Mouse (Mus musculus) limb, embryonic 11.5 days (tissue): Measurements from ENCODE around the gene Mxi1. TPM values are rescaled to one million over a fixed set of nuclear protein-coding genes. Genes with fewer than 3 reads are reported as not detected.

Experiments used
- ATAC-seq: fragments of 200-750 bp; cut with Nextera tagmentation; 2 replicates; pipeline ENCODE4 v1.8.0; 2017; ENCODE audit warnings: low read depth; ENCODE audit not compliant: insufficient number of reproducible peaks, low FRiP score, low TSS enrichment
- DNase-seq: peaks from one replicate; pipeline ENCODE4 v3.0.0-alpha.2; 2015; ENCODE audit warnings: low spot score
- H3K27ac ChIP-seq: fragments of 300-500 bp; sonication (generic); replicated peaks from 2 replicates; pipeline ENCODE4 v1.5.1; 2014; ENCODE audit warnings: low read depth, mild to moderate bottlenecking, low read length
- H3K27me3 ChIP-seq: fragments of 300-500 bp; sonication (generic); 2 replicates; pipeline ENCODE4 v1.6.1; 2014; ENCODE audit warnings: mild to moderate bottlenecking, low read length, mixed read lengths; ENCODE audit not compliant: control insufficient read depth, insufficient read depth
- H3K36me3 ChIP-seq: fragments of 300-500 bp; sonication (generic); 2 replicates; pipeline ENCODE4 v1.6.1; 2014; ENCODE audit warnings: mild to moderate bottlenecking, low read length, moderate library complexity, mixed read lengths; ENCODE audit not compliant: control insufficient read depth, insufficient read depth
- H3K4me1 ChIP-seq: fragments of 300-500 bp; sonication (generic); 2 replicates; pipeline ENCODE4 v1.6.1; 2014; ENCODE audit warnings: low read length, mixed read lengths; ENCODE audit not compliant: control insufficient read depth, insufficient read depth
- H3K4me2 ChIP-seq: fragments of 300-500 bp; sonication (generic); 2 replicates; pipeline ENCODE4 v1.6.1; 2014; ENCODE audit warnings: low read depth, mild to moderate bottlenecking, moderate library complexity; ENCODE audit not compliant: severe bottlenecking
- H3K4me3 ChIP-seq: fragments of 300-500 bp; sonication (generic); 2 replicates; pipeline ENCODE4 v1.5.1; 2014; ENCODE audit warnings: low read depth, low read length
- H3K9ac ChIP-seq: fragments of 300-500 bp; sonication (generic); 2 replicates; pipeline ENCODE4 v1.6.1; 2014; ENCODE audit warnings: mild to moderate bottlenecking, low read length
- H3K9me3 ChIP-seq: fragments of 300-500 bp; sonication (generic); 2 replicates; pipeline ENCODE4 v1.6.1; 2016; ENCODE audit warnings: low read length; ENCODE audit not compliant: control insufficient read depth
- WGBS: fragments of 180-500 bp; shearing (Covaris S2); extraction: QIAGEN DNeasy Blood & Tissue Kit; methylation state at CpG from one replicate; pipeline ENCODE4 v1.1.7; 2014; 5-methylcytosine and 5-hydroxymethylcytosine counted together
- polyA plus RNA-seq: library from polyadenylated mRNA; unstranded; fragments of >200 nt; fragmentation: Nextera tagmentation; extraction: Ambion mirVana; gene quantifications from 2 replicates; pipeline ENCODE4 v1.2.1, GENCODE M21; 2014

Mxi1 gene
- polyA plus RNA-seq, 1 experiment from 2014 or later: 41.5 TPM

GRCm38 (mm10) chr19:53408398-53408797 is 98.1 kb downstream of the Mxi1 start:
- Histone ChIP-seq H3K36me3 (no peaks in the 10 kb centered on the region), H3K27ac (no peak overlapping the region), H3K9me3 (no peaks in the 10 kb centered on the region), H3K9ac (no peak overlapping the region), H3K27me3 (no peaks in the 10 kb centered on the region), H3K4me1 (peaks cover 14% of the 10 kb centered on the region), H3K4me2 (no peak overlapping the region), H3K4me3 (no peak overlapping the region)
- 91% methylated on average over 8 of the region's 8 CpGs for WGBS
- DNase-seq (no peak), ATAC-seq (no peak)

GRCm38 (mm10) chr19:53409663-53410307 is 99.5 kb downstream of the Mxi1 start:
- DNase-seq: no peak
- peaks cover 14% of the 10 kb centered on the region for H3K4me1 ChIP-seq
- WGBS: 69% methylated on average over 17 of the region's 17 CpGs
- H3K27ac ChIP-seq: no peak overlapping the region
- H3K9ac ChIP-seq: no peak overlapping the region
- no peak overlapping the region for H3K4me3 ChIP-seq
- no peaks in the 10 kb centered on the region for H3K27me3 ChIP-seq
- H3K4me2 ChIP-seq: peak overlapping the region; percentile 8; the same call in 1 of the 2 replicates
- H3K36me3 ChIP-seq: no peaks in the 10 kb centered on the region
- H3K9me3 ChIP-seq: no peaks in the 10 kb centered on the region
- ATAC-seq: no peak

DNA sequence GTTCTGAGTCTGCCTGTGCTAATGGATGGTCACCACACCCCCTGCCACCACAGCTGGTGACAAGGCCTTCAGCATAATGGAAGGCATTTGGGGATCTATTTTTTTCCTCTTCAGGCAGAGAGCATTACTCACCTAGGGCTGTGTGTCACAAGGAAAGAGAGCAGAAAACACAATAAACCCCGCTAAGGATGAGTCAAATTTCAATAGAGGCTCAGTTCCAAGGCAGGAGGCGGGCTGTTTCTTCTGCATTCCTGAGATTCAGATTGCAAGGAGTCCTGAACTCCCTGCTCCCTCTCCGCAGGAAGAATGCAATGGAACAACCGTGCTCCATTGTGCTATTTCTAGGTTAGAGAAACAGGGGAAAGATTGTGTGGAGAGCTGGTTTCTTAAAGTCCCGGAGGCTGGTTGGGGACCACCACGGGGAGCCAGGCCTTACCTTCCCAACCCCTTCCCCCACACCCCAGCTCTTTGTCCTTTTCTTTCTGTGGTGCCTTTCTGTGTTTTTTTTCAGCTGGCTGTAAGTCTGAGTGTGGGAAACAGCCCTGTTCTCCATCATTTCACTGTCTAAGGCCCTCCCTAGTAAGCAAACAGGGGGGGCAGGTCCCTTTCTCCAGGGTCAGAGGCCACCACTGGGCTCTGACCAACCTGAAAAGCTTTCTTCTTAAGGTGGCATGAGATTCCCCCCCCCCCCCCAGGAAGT is 102.0 kb downstream of the Mxi1 start:
- H3K4me1 ChIP-seq: peaks cover 14% of the 10 kb centered on the region
- 11% methylated on average over 6 of the region's 6 CpGs for WGBS
- H3K9me3 ChIP-seq: no peaks in the 10 kb centered on the region
- ATAC-seq: peak; percentile 60; the same call in 1 of the 2 replicates
- peak overlapping the region; percentile 68 for H3K27ac ChIP-seq
- no peaks in the 10 kb centered on the region for H3K27me3 ChIP-seq
- H3K36me3 ChIP-seq: no peaks in the 10 kb centered on the region
- H3K9ac ChIP-seq: no peak overlapping the region
- no peak overlapping the region for H3K4me3 ChIP-seq
- no peak overlapping the region for H3K4me2 ChIP-seq
- DNase-seq: peak; percentile 58

- DNase-seq (no peak), ATAC-seq (no peak)
- H3K27ac ChIP-seq: no peak overlapping the region
- no peak overlapping the region for H3K4me3 ChIP-seq
- H3K4me1 ChIP-seq: peaks cover 14% of the 10 kb centered on the region
- H3K4me2 ChIP-seq: no peak overlapping the region
- WGBS: 73% methylated on average over 15 of the region's 15 CpGs
- H3K9ac ChIP-seq: no peak overlapping the region
- no peaks in the 10 kb centered on the region for H3K9me3 ChIP-seq
- H3K36me3 ChIP-seq: no peaks in the 10 kb centered on the region
- H3K27me3 ChIP-seq: no peaks in the 10 kb centered on the region
These were observed 103.5 kb downstream of the Mxi1 start for GRCm38 (mm10) chr19:53413617-53414380.

GRCm38 (mm10) chr19:53414650-53415049 is 104.3 kb downstream of the Mxi1 start:
- no peak overlapping the region for H3K9ac ChIP-seq
- no peak overlapping the region for H3K4me3 ChIP-seq
- WGBS: 86% methylated on average over 11 of the region's 11 CpGs
- DNase-seq: no peak
- H3K27me3 ChIP-seq: no peaks in the 10 kb centered on the region
- ATAC-seq: no peak
- H3K4me1 ChIP-seq: peaks cover 14% of the 10 kb centered on the region
- H3K4me2 ChIP-seq: no peak overlapping the region
- H3K36me3 ChIP-seq: no peaks in the 10 kb centered on the region
- no peaks in the 10 kb centered on the region for H3K9me3 ChIP-seq
- H3K27ac ChIP-seq: no peak overlapping the region

DNA sequence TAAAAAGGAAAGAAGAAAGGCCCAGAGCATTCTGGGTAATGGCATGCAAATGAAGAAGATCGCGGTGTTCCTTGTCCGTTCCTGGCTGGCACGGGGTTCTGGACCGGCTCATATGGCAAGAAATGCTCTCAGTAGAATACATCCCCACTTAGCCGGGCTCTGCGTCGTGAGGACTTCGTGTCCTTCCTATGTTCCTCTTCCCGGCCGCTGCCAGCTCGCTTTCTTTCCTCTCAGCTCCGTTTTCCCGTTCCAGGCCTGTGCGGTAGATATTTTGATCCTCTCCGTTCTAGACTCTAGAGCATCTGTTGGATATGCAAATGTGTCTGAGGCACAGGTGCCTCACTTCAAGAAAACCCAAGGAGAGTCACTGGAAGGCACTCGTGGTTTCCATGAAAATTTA is 104.9 kb downstream of the Mxi1 start:
- no peak for ATAC-seq
- peaks cover 11% of the 10 kb centered on the region for H3K4me1 ChIP-seq
- no peak for DNase-seq
- H3K9me3 ChIP-seq: no peaks in the 10 kb centered on the region
- H3K36me3 ChIP-seq: no peaks in the 10 kb centered on the region
- no peak overlapping the region for H3K27ac ChIP-seq
- H3K27me3 ChIP-seq: no peaks in the 10 kb centered on the region
- H3K4me3 ChIP-seq: no peak overlapping the region
- H3K9ac ChIP-seq: no peak overlapping the region
- no peak overlapping the region for H3K4me2 ChIP-seq
- WGBS: 81% methylated on average over 17 of the region's 17 CpGs

DNA sequence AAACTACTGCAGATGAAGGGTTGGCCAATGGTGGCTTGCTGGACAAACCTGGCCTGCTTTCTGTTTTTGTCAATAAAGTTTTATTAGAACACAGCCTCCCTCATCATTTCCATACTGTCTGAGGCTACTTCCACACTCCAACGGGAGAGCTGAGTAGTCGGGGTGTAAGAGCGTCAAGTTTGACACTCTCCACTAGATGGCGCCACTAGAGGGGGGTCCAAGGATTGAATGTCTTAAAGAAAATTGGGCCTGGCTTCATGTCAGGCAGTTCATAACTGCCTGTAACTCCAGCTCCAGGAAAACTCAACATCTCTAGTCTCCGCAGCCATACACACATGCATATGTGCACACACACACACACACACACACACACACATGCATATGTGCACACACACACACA is 109.5 kb downstream of the Mxi1 start:
- H3K9me3 ChIP-seq: no peaks in the 10 kb centered on the region
- H3K4me2 ChIP-seq: no peak overlapping the region
- DNase-seq (peak; percentile 76), ATAC-seq (no peak)
- 45% methylated on average over 5 of the region's 5 CpGs for WGBS
- H3K27ac ChIP-seq: no peak overlapping the region
- H3K27me3 ChIP-seq: no peaks in the 10 kb centered on the region
- H3K4me3 ChIP-seq: no peak overlapping the region
- no peak overlapping the region for H3K9ac ChIP-seq
- 0 out of 2 replicates have a peak, but pooled peaks cover 2% of the 10 kb centered on the region for H3K4me1 ChIP-seq
- no peaks in the 10 kb centered on the region for H3K36me3 ChIP-seq

- H3K27ac ChIP-seq: peak overlapping the region; percentile 85
- no peaks in the 10 kb centered on the region for H3K36me3 ChIP-seq
- no peaks in the 10 kb centered on the region for H3K27me3 ChIP-seq
- no peaks in the 10 kb centered on the region for H3K9me3 ChIP-seq
- peak; percentile 84 for DNase-seq
- ATAC-seq: peak; percentile 89
- H3K4me2 ChIP-seq: peak overlapping the region; percentile 43
- 0 out of 2 replicates have a peak, but pooled peaks cover 2% of the 10 kb centered on the region for H3K4me1 ChIP-seq
- peak overlapping the region; percentile 17 for H3K4me3 ChIP-seq
- H3K9ac ChIP-seq: peak overlapping the region; percentile 23; the same call in 1 of the 2 replicates
- 1% methylated on average over 19 of the region's 19 CpGs for WGBS
These were observed 110.7 kb downstream of the Mxi1 start for GRCm38 (mm10) chr19:53420924-53421582.
